Mouse (Mus musculus): ENCODE measurements around the gene Mpo. TPM values are rescaled to one million over a fixed set of nuclear protein-coding genes. Genes with fewer than 3 reads are reported as not detected.
A peak's percentile ranks its signal among the peaks of the same experiment; 100 is the strongest.

Mpo gene
- polyA plus RNA-seq, 1 experiment = 0.51 TPM

GRCm38 (mm10) chr11:87770989-87771388 lies 22.4 kb upstream of the Mpo start:
- TF ChIP-seq CTCF (IDR thresholded peaks at IDR 0.05; ENCODE audit: borderline replicate concordance, extremely low read depth, insufficient read depth, insufficient read length) (peak; percentile 88), POLR2A (IDR thresholded peaks at IDR 0.05; ENCODE audit: borderline replicate concordance, extremely low read depth, insufficient read depth, insufficient read length, poor library complexity, severe bottlenecking) (no peak)
- DNase-seq (ENCODE audit: low read depth) = peak; percentile 55

- TF ChIP-seq CTCF (IDR thresholded peaks at IDR 0.05; ENCODE audit: borderline replicate concordance, extremely low read depth, insufficient read depth, insufficient read length) (no peak), POLR2A (IDR thresholded peaks at IDR 0.05; ENCODE audit: borderline replicate concordance, extremely low read depth, insufficient read depth, insufficient read length, poor library complexity, severe bottlenecking) (no peak)
- DNase-seq (ENCODE audit: low read depth) = no peak
Measured at GRCm38 (mm10) chr11:87772354-87772753, 21.0 kb upstream of the Mpo start.

GRCm38 (mm10) chr11:87778100-87778765 lies 15.1 kb upstream of the Mpo start:
- TF ChIP-seq POLR2A (IDR thresholded peaks at IDR 0.05; ENCODE audit: borderline replicate concordance, extremely low read depth, insufficient read depth, insufficient read length, poor library complexity, severe bottlenecking) = no peak
- TF ChIP-seq CTCF (IDR thresholded peaks at IDR 0.05; ENCODE audit: borderline replicate concordance, extremely low read depth, insufficient read depth, insufficient read length) = no peak
- DNase-seq (ENCODE audit: low read depth) = peak; percentile 74

- no peak for TF ChIP-seq POLR2A (IDR thresholded peaks at IDR 0.05; ENCODE audit: borderline replicate concordance, extremely low read depth, insufficient read depth, insufficient read length, poor library complexity, severe bottlenecking)
- no peak for TF ChIP-seq CTCF (IDR thresholded peaks at IDR 0.05; ENCODE audit: borderline replicate concordance, extremely low read depth, insufficient read depth, insufficient read length)
- no peak for DNase-seq (ENCODE audit: low read depth)
Measured at GRCm38 (mm10) chr11:87778915-87779314, 14.5 kb upstream of the Mpo start.

GRCm38 (mm10) chr11:87779392-87779791 lies 14.0 kb upstream of the Mpo start:
- no peak for DNase-seq (ENCODE audit: low read depth)
- TF ChIP-seq CTCF (IDR thresholded peaks at IDR 0.05; ENCODE audit: borderline replicate concordance, extremely low read depth, insufficient read depth, insufficient read length) = no peak
- TF ChIP-seq POLR2A (IDR thresholded peaks at IDR 0.05; ENCODE audit: borderline replicate concordance, extremely low read depth, insufficient read depth, insufficient read length, poor library complexity, severe bottlenecking) = no peak

- no peak for DNase-seq (ENCODE audit: low read depth)
- TF ChIP-seq POLR2A (IDR thresholded peaks at IDR 0.05; ENCODE audit: borderline replicate concordance, extremely low read depth, insufficient read depth, insufficient read length, poor library complexity, severe bottlenecking) (no peak), CTCF (IDR thresholded peaks at IDR 0.05; ENCODE audit: borderline replicate concordance, extremely low read depth, insufficient read depth, insufficient read length) (no peak)
Measured at GRCm38 (mm10) chr11:87780130-87780529, 13.3 kb upstream of the Mpo start.

- no peak for DNase-seq (ENCODE audit: low read depth)
- no peak for TF ChIP-seq POLR2A (IDR thresholded peaks at IDR 0.05; ENCODE audit: borderline replicate concordance, extremely low read depth, insufficient read depth, insufficient read length, poor library complexity, severe bottlenecking)
- TF ChIP-seq CTCF (IDR thresholded peaks at IDR 0.05; ENCODE audit: borderline replicate concordance, extremely low read depth, insufficient read depth, insufficient read length) = no peak
Measured at GRCm38 (mm10) chr11:87790088-87790487, 3.3 kb upstream of the Mpo start.

GRCm38 (mm10) chr11:87801711-87802275 lies 8.4 kb downstream of the Mpo start:
- no peak for DNase-seq (ENCODE audit: low read depth)
- TF ChIP-seq POLR2A (IDR thresholded peaks at IDR 0.05; ENCODE audit: borderline replicate concordance, extremely low read depth, insufficient read depth, insufficient read length, poor library complexity, severe bottlenecking) (no peak), CTCF (IDR thresholded peaks at IDR 0.05; ENCODE audit: borderline replicate concordance, extremely low read depth, insufficient read depth, insufficient read length) (no peak)

GRCm38 (mm10) chr11:87802621-87803020 lies 9.2 kb downstream of the Mpo start:
- peak; percentile 40 for DNase-seq (ENCODE audit: low read depth)
- TF ChIP-seq CTCF (IDR thresholded peaks at IDR 0.05; ENCODE audit: borderline replicate concordance, extremely low read depth, insufficient read depth, insufficient read length) (peak; percentile 60), POLR2A (IDR thresholded peaks at IDR 0.05; ENCODE audit: borderline replicate concordance, extremely low read depth, insufficient read depth, insufficient read length, poor library complexity, severe bottlenecking) (no peak)

- no peak for DNase-seq (ENCODE audit: low read depth)
- TF ChIP-seq POLR2A (IDR thresholded peaks at IDR 0.05; ENCODE audit: borderline replicate concordance, extremely low read depth, insufficient read depth, insufficient read length, poor library complexity, severe bottlenecking) (no peak), CTCF (IDR thresholded peaks at IDR 0.05; ENCODE audit: borderline replicate concordance, extremely low read depth, insufficient read depth, insufficient read length) (peak; percentile 41; the same call in 1 of the 2 replicates)
Measured at GRCm38 (mm10) chr11:87805448-87805847, 12.1 kb downstream of the Mpo start.

GRCm38 (mm10) chr11:87807433-87807832 lies 14.1 kb downstream of the Mpo start:
- DNase-seq (ENCODE audit: low read depth) = no peak
- TF ChIP-seq POLR2A (IDR thresholded peaks at IDR 0.05; ENCODE audit: borderline replicate concordance, extremely low read depth, insufficient read depth, insufficient read length, poor library complexity, severe bottlenecking) (no peak), CTCF (IDR thresholded peaks at IDR 0.05; ENCODE audit: borderline replicate concordance, extremely low read depth, insufficient read depth, insufficient read length) (no peak)

- no peak for DNase-seq (ENCODE audit: low read depth)
- TF ChIP-seq POLR2A (IDR thresholded peaks at IDR 0.05; ENCODE audit: borderline replicate concordance, extremely low read depth, insufficient read depth, insufficient read length, poor library complexity, severe bottlenecking) (no peak), CTCF (IDR thresholded peaks at IDR 0.05; ENCODE audit: borderline replicate concordance, extremely low read depth, insufficient read depth, insufficient read length) (no peak)
Measured at GRCm38 (mm10) chr11:87808236-87808635, 14.9 kb downstream of the Mpo start.
